Mouse (Mus musculus): Measurements from ENCODE around the gene Sec16a.
A peak's percentile ranks its signal among the peaks of the same experiment; 100 is the strongest.

Sec16a gene

DNA sequence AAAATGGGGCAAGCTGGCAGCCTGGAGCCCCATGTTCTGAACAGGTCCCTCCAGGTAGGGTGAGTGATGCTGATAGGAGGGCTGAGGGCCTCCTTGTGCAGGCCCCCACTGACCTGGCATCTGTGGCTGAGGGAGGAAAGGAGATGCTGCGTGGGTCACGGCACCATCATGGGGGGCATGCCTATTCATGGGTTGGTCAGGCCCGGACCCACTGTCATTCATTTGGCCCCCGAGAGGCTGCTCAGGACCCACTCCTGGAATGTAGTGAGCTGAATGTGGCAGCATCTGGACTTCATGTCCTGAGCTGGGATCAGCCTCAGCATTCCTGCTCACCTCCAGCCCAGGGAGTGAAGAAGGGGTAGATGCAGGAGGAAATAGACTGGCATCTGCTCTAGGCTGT is 3.8 kb downstream of the Sec16a start:
- DNase-seq (ENCODE audit: low read depth, low spot score), result no peak

- DNase-seq (ENCODE audit: low read depth, low spot score), result no peak
Measured at GRCm38 (mm10) chr2:26439671-26440070, 5.3 kb downstream of the Sec16a start.

DNA sequence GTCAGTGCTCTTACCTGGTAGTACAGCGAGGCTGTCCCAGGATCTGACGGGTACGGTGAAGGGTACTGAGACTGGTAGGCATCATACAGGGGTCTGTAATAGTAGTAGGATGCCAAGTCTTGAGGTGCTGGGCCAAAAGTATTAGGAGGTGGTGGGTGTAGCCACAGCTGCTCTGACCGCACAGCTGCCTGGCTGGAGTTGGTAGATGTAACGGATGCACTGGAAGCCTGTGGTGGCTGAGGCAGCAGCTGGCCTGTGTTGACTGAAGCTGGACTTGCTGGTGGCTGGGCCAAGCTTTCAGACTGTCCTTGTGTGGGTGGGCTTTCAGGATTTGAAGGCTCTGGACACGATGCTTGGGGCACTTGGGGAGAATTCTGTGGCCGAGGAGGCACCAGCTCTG is 6.6 kb downstream of the Sec16a start:
- DNase-seq (ENCODE audit: low read depth, low spot score), result no peak

DNA sequence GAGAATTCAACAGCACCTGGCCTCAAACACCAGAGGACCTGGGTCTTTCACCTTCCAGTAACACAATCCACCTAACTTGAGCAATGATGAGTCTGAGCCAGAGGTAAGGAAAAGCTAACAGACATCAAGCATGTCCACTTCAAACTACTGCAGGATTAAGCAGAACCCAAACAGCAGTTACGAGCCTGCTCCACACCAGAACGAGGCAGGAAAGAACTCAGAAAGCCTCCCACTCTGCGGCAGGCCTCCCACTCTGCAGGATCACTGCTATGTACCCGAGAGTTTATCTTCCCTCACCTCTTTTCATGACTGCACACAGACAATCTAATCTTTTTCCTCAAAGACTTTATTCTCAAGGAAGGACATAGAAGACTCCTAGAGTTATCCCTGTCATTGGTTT is 7.8 kb downstream of the Sec16a start:
- DNase-seq (ENCODE audit: low read depth, low spot score), result no peak

DNA sequence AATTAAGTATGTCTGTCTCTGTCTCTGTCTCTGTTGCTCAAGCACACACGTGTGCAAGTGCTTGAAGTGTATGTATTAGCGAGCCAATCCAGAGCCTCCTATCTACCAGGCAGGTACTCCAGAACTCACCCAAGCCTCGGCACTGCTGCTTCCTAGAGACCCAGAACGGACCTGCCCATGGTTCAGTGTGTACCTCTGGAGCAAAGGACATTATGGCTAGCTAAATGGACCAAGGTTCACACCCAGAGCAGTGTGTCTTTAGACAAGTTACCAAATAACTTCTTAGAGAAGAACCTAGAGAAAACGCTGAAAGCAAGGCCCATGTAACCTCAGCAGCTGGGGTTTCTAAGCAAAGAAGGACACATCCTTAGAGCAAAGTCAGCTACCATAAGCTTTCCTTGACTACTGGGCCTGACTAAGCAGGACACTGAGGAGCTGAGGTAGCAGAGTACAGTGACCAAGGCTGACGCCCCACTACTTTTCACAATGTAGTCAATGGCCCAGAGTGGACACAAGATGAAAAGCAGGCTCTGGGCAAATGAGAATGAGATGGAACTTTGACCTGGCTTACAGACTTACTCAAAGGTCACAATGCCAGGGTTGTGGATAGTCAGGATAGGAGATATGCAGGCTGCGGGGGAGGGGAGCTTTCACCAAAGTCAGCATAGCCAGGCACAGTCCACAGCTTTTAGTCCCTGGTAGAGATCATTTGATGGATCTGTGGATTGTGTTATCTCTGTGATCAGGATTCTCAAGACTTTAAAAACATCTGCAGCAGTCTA is 10.0 kb downstream of the Sec16a start:
- no peak for DNase-seq (ENCODE audit: low read depth, low spot score)

DNA sequence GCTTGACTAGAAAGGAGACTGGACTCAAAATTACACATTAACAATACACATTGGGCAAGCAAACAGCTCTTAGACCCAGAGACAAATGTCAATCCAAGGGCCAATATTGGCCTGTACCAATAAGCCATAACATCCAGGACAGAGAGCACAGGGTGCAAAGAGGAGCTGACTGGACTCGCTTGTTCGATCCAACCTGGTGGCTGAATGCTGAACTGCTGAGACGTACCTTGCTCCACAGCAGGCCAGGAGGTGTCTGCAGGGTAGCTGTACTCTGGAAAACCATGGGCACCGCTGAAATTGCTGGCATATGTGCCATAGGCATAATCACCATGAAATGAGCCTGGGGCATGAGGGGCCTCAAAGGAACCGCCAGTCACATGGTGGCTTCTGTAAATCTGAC is 15.2 kb downstream of the Sec16a start:
- no peak for DNase-seq (ENCODE audit: low read depth, low spot score)

DNA sequence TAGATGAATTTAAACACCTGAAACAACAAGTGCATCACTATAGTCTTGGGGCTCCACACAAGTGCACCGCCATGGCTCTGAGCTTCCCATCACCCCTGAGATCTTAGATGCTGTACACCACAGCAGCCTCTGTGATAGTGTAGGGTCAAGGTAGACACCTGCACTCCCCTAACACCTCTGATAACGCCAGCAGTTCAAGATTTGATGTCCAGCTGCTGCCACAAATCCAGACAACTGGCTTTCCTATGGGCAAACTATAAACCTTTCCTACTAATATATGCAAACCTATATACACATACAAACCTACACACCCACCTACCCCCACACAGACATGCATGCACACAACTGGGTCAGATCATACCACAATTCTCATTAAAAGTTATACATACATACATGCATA is 20.5 kb downstream of the Sec16a start:
- no peak for DNase-seq (ENCODE audit: low read depth, low spot score)

DNA sequence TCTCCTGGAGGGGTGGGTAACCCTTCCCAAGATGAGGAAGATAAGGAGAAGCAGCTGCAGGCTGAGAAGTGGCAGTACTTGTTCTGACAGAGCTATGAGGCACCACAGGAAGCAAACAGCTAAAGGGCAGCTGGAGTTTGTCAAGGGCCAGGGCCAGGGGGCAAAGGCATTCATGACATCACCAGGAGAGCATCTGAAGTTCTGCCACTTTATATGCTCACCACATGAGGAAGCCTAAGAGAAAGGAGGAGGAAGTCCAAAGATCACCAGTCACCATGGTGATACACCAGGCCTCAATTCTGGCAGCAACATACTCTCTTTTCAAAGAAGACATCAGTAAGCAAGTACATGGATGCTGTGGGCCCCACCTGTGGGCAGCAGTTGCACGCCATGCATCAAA is 21.9 kb downstream of the Sec16a start:
- DNase-seq (ENCODE audit: low read depth, low spot score), result no peak

DNA sequence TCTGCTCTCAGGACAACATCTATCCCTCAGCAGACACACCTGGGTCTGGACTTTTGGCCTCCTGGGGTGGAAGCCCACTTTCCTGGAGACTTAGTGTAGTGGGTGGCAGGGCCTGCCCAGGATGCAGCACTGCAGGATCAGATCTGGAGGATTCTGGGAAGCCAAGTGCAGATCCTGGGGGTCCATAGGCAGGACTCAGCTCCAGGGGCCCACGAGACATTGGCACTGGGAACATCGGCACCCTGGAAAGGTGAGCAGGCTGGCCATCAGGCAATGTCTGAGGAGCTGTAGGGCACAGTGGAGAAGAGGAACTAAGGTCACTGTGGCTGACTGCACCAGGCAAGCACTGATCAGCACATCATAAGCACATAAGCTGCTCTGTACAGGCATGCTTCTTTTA is 23.0 kb downstream of the Sec16a start:
- no peak for DNase-seq (ENCODE audit: low read depth, low spot score)

GRCm38 (mm10) chr2:26418120-26418519 is 26.9 kb downstream of the Sec16a start:
- DNase-seq (ENCODE audit: low read depth, low spot score), result no peak

- no peak for DNase-seq (ENCODE audit: low read depth, low spot score)
Measured at GRCm38 (mm10) chr2:26417066-26417465, 27.9 kb downstream of the Sec16a start.

- DNase-seq (ENCODE audit: low read depth, low spot score), result no peak
Measured at GRCm38 (mm10) chr2:26410931-26411411, 34.0 kb downstream of the Sec16a start.

GRCm38 (mm10) chr2:26410091-26410490 is 34.9 kb downstream of the Sec16a start:
- DNase-seq (ENCODE audit: low read depth, low spot score), result no peak

- no peak for DNase-seq (ENCODE audit: low read depth, low spot score)
Measured at GRCm38 (mm10) chr2:26409362-26409761, 35.7 kb downstream of the Sec16a start.

- DNase-seq (ENCODE audit: low read depth, low spot score), result peak; percentile 93
Measured at GRCm38 (mm10) chr2:26408515-26409356, 36.3 kb downstream of the Sec16a start, which contains the start of gene Inpp5e. Gene Inpp5e (minus strand): TSS chr2:26409203.

DNA sequence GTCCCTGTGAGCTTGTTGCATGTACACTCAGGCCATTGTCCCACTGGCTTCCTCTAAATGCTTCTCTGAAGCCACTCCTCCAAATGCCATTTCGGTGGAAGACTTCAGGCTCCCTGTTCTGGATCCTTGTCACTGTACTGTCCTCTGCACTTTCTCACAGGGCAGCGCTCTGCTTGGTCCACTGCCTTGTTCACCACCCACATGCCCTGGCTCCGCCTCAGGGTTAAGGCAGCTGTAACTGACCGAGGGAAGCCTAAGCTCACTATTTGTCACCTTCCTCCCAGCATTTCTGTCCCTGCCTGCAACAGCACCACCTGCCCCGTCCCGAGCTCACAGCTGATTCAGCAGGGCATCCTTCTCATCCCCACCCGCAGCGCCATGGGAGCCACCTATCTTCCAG is 41.7 kb downstream of the Sec16a start:
- no peak for DNase-seq (ENCODE audit: low read depth, low spot score)

DNA sequence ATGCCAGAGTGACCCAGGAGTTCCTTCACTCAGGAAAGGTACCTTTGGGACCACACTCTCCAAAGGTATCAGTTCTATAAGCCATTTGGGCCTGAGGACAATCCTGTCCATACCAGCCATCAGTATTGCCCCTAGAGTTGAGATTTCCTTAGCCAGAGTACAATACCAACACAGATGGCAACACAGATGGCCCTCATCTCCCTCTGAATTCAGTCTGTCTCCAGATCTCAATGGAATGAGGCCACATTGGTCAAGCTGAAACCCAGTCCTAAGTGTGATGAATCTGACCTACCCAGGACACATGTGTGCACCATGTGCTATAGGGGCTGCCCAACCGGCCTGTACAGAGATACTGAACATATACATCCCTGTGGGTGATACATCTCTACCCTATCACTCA is 42.8 kb downstream of the Sec16a start:
- no peak for DNase-seq (ENCODE audit: low read depth, low spot score)

DNA sequence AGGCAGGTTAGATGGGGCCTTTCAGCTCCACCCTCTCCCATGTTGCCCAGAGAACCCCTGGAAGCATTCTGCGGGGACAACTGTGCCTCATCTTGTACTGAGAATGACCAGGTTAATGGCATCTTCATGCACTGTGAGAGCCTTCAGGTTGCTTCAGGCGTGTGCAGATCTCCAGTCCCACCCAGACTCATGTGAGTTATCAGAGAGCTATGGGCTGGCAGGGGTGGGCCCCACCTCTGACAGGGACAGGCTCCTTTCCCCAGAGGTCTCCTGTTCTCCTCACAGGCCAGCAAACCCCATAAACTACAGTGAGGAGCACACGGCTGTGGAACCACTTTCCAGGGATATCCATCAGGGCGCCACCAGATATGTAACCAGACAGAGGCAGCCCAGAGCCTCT is 44.0 kb downstream of the Sec16a start:
- no peak for DNase-seq (ENCODE audit: low read depth, low spot score)

- DNase-seq (ENCODE audit: low read depth, low spot score), result no peak
Measured at GRCm38 (mm10) chr2:26400296-26400695, 44.7 kb downstream of the Sec16a start.

DNA sequence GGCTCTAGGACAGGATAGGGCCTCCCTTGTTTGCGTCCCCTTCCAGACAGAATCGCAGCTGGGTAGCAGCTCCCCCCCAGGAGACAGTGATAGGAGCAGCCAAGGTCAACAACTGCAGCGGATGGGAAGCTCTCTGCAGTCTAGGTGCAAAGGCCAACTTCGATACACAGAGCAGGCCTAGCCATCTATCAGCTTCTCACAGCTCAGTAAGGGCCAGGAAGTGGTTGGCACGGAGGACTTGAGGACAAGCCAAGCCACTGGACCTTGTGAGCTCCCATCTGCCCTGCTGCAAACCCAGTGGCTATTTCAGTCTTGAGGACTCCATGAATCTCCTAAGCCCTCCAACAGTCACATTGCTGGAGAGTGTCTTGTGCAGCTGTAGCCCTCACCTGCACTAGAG is 45.4 kb downstream of the Sec16a start:
- no peak for DNase-seq (ENCODE audit: low read depth, low spot score)

DNA sequence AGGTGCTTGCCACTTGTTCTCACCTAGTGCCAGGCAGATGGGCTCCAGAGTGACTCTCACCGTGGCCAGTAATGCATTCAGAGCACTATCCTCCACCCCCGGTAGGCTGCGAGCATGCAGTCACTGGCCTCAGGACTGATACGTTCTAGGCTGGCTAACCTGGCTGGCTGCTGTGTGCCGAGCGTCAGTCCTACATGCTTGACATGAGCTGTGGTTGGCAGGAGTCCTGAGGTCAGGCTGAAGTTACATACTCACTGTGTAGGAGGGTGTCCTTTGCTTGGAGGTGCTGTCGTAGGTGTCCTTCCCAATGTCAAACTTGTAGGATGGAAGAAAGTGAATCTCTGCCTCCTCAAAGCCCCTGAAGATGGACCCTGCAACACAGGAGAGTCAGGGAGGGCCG is 46.0 kb downstream of the Sec16a start:
- DNase-seq (ENCODE audit: low read depth, low spot score), result no peak

GRCm38 (mm10) chr2:26391617-26392016 is 53.4 kb downstream of the Sec16a start:
- DNase-seq (ENCODE audit: low read depth, low spot score), result no peak

- no peak for DNase-seq (ENCODE audit: low read depth, low spot score)
Measured at GRCm38 (mm10) chr2:26390954-26391353, 54.1 kb downstream of the Sec16a start.
